Mouse (Mus musculus) liver, embryonic 16.5 days (tissue): Measurements from ENCODE around the gene Herc3. TPM values are rescaled to one million over a fixed set of nuclear protein-coding genes. Genes with fewer than 3 reads are reported as not detected.

Source experiments
- ATAC-seq: fragments of 200-750 bp; cut with Nextera tagmentation; 2 replicates; pipeline ENCODE4 v1.8.0; 2017; ENCODE audit warnings: low read depth, mild to moderate bottlenecking, moderate number of reproducible peaks, moderate library complexity
- H3K27ac ChIP-seq: fragments of 300-500 bp; sonication (generic); 2 replicates; pipeline ENCODE4 v1.5.1; 2014; ENCODE audit warnings: mild to moderate bottlenecking, low read length
- H3K27me3 ChIP-seq: fragments of 300-500 bp; sonication (generic); 2 replicates; pipeline ENCODE4 v1.6.1; 2014; ENCODE audit warnings: low read depth, low read length, mixed read lengths; ENCODE audit not compliant: control insufficient read depth, insufficient read depth
- H3K36me3 ChIP-seq: fragments of 300-500 bp; sonication (generic); 2 replicates; pipeline ENCODE4 v1.6.1; 2014; ENCODE audit warnings: mild to moderate bottlenecking; ENCODE audit not compliant: control insufficient read depth, insufficient read depth
- H3K4me1 ChIP-seq: fragments of 300-500 bp; sonication (generic); 2 replicates; pipeline ENCODE4 v1.6.1; 2014; ENCODE audit warnings: low read depth, low read length, mixed read lengths; ENCODE audit not compliant: control insufficient read depth
- H3K4me2 ChIP-seq: fragments of 300-500 bp; sonication (generic); 2 replicates; pipeline ENCODE4 v1.6.1; 2014; ENCODE audit warnings: low read depth, low read length, mixed read lengths
- H3K4me3 ChIP-seq: fragments of 300-500 bp; sonication (generic); 2 replicates; pipeline ENCODE4 v1.5.1; 2014; ENCODE audit warnings: low read depth, mild to moderate bottlenecking, low read length
- H3K9ac ChIP-seq: fragments of 300-500 bp; sonication (generic); 2 replicates; pipeline ENCODE4 v1.6.1; 2014; ENCODE audit warnings: low read depth, low read length
- H3K9me3 ChIP-seq: fragments of 300-500 bp; sonication (generic); replicated peaks from 2 replicates; pipeline ENCODE4 v1.6.1; 2016; ENCODE audit warnings: low read length; ENCODE audit not compliant: control insufficient read depth
- WGBS: fragments of 180-500 bp; shearing (Covaris S2); extraction: QIAGEN DNeasy Blood & Tissue Kit; methylation state at CpG from one replicate; pipeline ENCODE4 v1.1.7; 2014; ENCODE audit not compliant: insufficient replicate concordance; 5-methylcytosine and 5-hydroxymethylcytosine counted together
- polyA plus RNA-seq: library from polyadenylated mRNA; unstranded; fragments of >200 nt; fragmentation: Nextera tagmentation; extraction: Ambion mirVana; gene quantifications from 2 replicates; pipeline ENCODE4 v1.2.1, GENCODE M21; 2015

Herc3 gene
- polyA plus RNA-seq, 1 experiment from 2014 or later, result 3.7 TPM

- Histone ChIP-seq H3K27ac (no peak overlapping the region), H3K4me2 (no peak overlapping the region), H3K36me3 (no peaks in the 10 kb centered on the region), H3K27me3 (no peaks in the 10 kb centered on the region), H3K4me1 (no peaks in the 10 kb centered on the region; the same call in 1 of the 2 replicates), H3K9me3 (no peaks in the 10 kb centered on the region), H3K9ac (no peak overlapping the region), H3K4me3 (no peak overlapping the region)
- ATAC-seq, result no peak
- 55% methylated on average over 2 of the region's 2 CpGs for WGBS
Observed at GRCm38 (mm10) chr6:58964091-58964490, 132.8 kb downstream of the Herc3 start.

- H3K27ac ChIP-seq, result no peak overlapping the region
- H3K9ac ChIP-seq, result no peak overlapping the region
- H3K4me1 ChIP-seq, result no peaks in the 10 kb centered on the region; the same call in 1 of the 2 replicates
- no peak overlapping the region for H3K4me2 ChIP-seq
- no peak for ATAC-seq
- H3K9me3 ChIP-seq, result no peaks in the 10 kb centered on the region
- no peaks in the 10 kb centered on the region for H3K27me3 ChIP-seq
- H3K36me3 ChIP-seq, result no peaks in the 10 kb centered on the region
- H3K4me3 ChIP-seq, result no peak overlapping the region
Observed at GRCm38 (mm10) chr6:58964565-58964964, 133.3 kb downstream of the Herc3 start.

GRCm38 (mm10) chr6:58965071-58965831 is 134.0 kb downstream of the Herc3 start:
- H3K4me1 ChIP-seq, result no peaks in the 10 kb centered on the region; the same call in 1 of the 2 replicates
- no peak overlapping the region for H3K4me2 ChIP-seq
- WGBS, result 31% methylated on average over 12 of the region's 12 CpGs
- ATAC-seq, result no peak
- H3K27me3 ChIP-seq, result no peaks in the 10 kb centered on the region
- no peak overlapping the region for H3K9ac ChIP-seq
- H3K27ac ChIP-seq, result no peak overlapping the region
- H3K36me3 ChIP-seq, result no peaks in the 10 kb centered on the region
- no peaks in the 10 kb centered on the region for H3K9me3 ChIP-seq
- no peak overlapping the region for H3K4me3 ChIP-seq

GRCm38 (mm10) chr6:58968272-58968671 is 137.0 kb downstream of the Herc3 start:
- Histone ChIP-seq H3K4me2 (no peak overlapping the region), H3K4me1 (no peaks in the 10 kb centered on the region; the same call in 1 of the 2 replicates), H3K9ac (no peak overlapping the region), H3K27me3 (no peaks in the 10 kb centered on the region), H3K36me3 (no peaks in the 10 kb centered on the region), H3K4me3 (no peak overlapping the region), H3K9me3 (no peaks in the 10 kb centered on the region), H3K27ac (no peak overlapping the region)
- ATAC-seq, result no peak
- 46% methylated on average over 3 of the region's 3 CpGs for WGBS

Other genes starting within 250 kb of the Herc3 start
- 184 and 192 TPM in 2 replicates for gene Abcg2, start 246.9 kb upstream of the Herc3 start, polyA plus RNA-seq
- 0.13 and 0.21 TPM in 2 replicates for gene Nap1l5, start 75.6 kb downstream of the Herc3 start, polyA plus RNA-seq
- gene Fam13a, start 193.1 kb downstream of the Herc3 start, polyA plus RNA-seq, result 3.9 and 4.8 TPM in 2 replicates